Mouse (Mus musculus) CH12.LX (cell line): ENCODE data around the gene Ghrl. TPM values are rescaled to one million over a fixed set of nuclear protein-coding genes. Genes with fewer than 3 reads are reported as not detected.

Experiments used
- DNase-seq: peaks from one replicate; pipeline ENCODE4 v3.0.0-alpha.2; 2013; ENCODE audit errors: extremely low read depth
- H3K27ac ChIP-seq: 2 replicates; pipeline ENCODE4 v1.5.1; 2012; ENCODE audit warnings: low read depth, mild to moderate bottlenecking, control low read depth, moderate library complexity; ENCODE audit not compliant: insufficient read depth
- H3K27me3 ChIP-seq: replicated peaks from 2 replicates; pipeline ENCODE3; 2012; ENCODE audit warnings: inconsistent platforms
- H3K36me3 ChIP-seq, 2 experiments: replicated peaks in 1 of 2; 2 replicates each; pipeline versions ENCODE3 to v1.6.1; 2012; ENCODE audit warnings: inconsistent platforms in 1 of 2, low read length in 1 of 2, mild to moderate bottlenecking in 1 of 2, mixed read lengths in 1 of 2, moderate library complexity in 1 of 2; ENCODE audit not compliant: control insufficient read depth in 1 of 2, insufficient read depth in 1 of 2
- H3K4me1 ChIP-seq, 2 experiments: 2 replicates each; pipeline ENCODE4 v1.6.1; 2012; ENCODE audit warnings: inconsistent platforms in 1 of 2, moderate library complexity in 1 of 2; ENCODE audit not compliant: insufficient read depth in 2 of 2, control insufficient read depth in 1 of 2
- H3K4me2 ChIP-seq: 2 replicates; pipeline ENCODE4 v1.6.1; 2012; ENCODE audit warnings: low read depth, mild to moderate bottlenecking, control low read depth; ENCODE audit not compliant: poor library complexity, insufficient read depth, severe bottlenecking
- H3K4me3 ChIP-seq, 3 experiments: fragments of 150-350 bp in 1 of 3; sonication (generic) in 1 of 3; replicated peaks in 1 of 3; 2 replicates each; pipeline versions ENCODE3 to v1.5.1; 2011 to 2012; ENCODE audit warnings: low read depth in 2 of 3, low read length in 2 of 3, mild to moderate bottlenecking in 2 of 3, moderate library complexity in 2 of 3, control low read depth in 1 of 3, improper control_type of control experiment in 1 of 3, inconsistent platforms in 1 of 3, mixed read lengths in 1 of 3; ENCODE audit not compliant: poor library complexity in 1 of 3
- H3K79me2 ChIP-seq: replicated peaks from 2 replicates; pipeline ENCODE4 v1.6.1; 2012; ENCODE audit warnings: mild to moderate bottlenecking, moderate library complexity; ENCODE audit not compliant: control insufficient read depth, poor library complexity, insufficient read depth, severe bottlenecking; ENCODE audit errors: extremely low read depth
- H3K9ac ChIP-seq: 2 replicates; pipeline ENCODE4 v1.6.1; 2012; ENCODE audit warnings: low read depth, mild to moderate bottlenecking, control low read depth, moderate library complexity; ENCODE audit not compliant: insufficient read depth
- H3K9me3 ChIP-seq: replicated peaks from 2 replicates; pipeline ENCODE3; 2012; ENCODE audit warnings: low read length, inconsistent platforms, mixed read lengths
- BHLHE40 ChIP-seq: IDR thresholded peaks from 2 replicates; pipeline ENCODE4 v1.6.1; 2011; ENCODE audit warnings: mild to moderate bottlenecking, low read depth, low read length, improper control_type of control experiment
- CHD2 ChIP-seq: IDR thresholded peaks from 2 replicates; pipeline ENCODE4 v1.6.1; 2011; ENCODE audit warnings: low read length, improper control_type of control experiment
- CTCF ChIP-seq, 2 experiments: IDR thresholded peaks in 1 of 2; conservative IDR thresholded peaks in 1 of 2; 2 replicates each; pipeline ENCODE4 v1.5.1; 2011 to 2012; ENCODE audit warnings: low read depth in 2 of 2, low read length in 2 of 2, improper control_type of control experiment in 1 of 2, inconsistent platforms in 1 of 2, mild to moderate bottlenecking in 1 of 2, moderate library complexity in 1 of 2
- E2F4 ChIP-seq: IDR thresholded peaks from 2 replicates; pipeline ENCODE4 v1.6.1; 2011; ENCODE audit warnings: low read depth, low read length, improper control_type of control experiment; ENCODE audit not compliant: insufficient replicate concordance
- ELF1 ChIP-seq: IDR thresholded peaks from 2 replicates; pipeline ENCODE4 v1.6.1; 2014; ENCODE audit warnings: low read depth, mild to moderate bottlenecking, inconsistent platforms, low read length, improper control_type of control experiment
- EP300 ChIP-seq: IDR thresholded peaks from 2 replicates; pipeline ENCODE4 v1.6.1; 2011; ENCODE audit warnings: low read length, improper control_type of control experiment
- ETS1 ChIP-seq: conservative IDR thresholded peaks from 2 replicates; pipeline ENCODE4 v1.6.1; 2012; ENCODE audit warnings: low read depth, mild to moderate bottlenecking, inconsistent platforms, low read length, improper control_type of control experiment, moderate library complexity
- HCFC1 ChIP-seq: IDR thresholded peaks from 2 replicates; pipeline ENCODE4 v1.6.1; 2012; ENCODE audit warnings: low read depth, mild to moderate bottlenecking, inconsistent platforms, low read length, improper control_type of control experiment
- IRF4 ChIP-seq: IDR thresholded peaks from 2 replicates; pipeline ENCODE4 v1.6.1; 2014; ENCODE audit warnings: low read depth, mild to moderate bottlenecking, inconsistent platforms, low read length, improper control_type of control experiment
- KAT2A ChIP-seq: IDR thresholded peaks from 2 replicates; pipeline ENCODE4 v1.6.1; 2012; ENCODE audit warnings: low read length, improper control_type of control experiment, inconsistent platforms; ENCODE audit not compliant: insufficient replicate concordance
- MAFK ChIP-seq: IDR thresholded peaks from 2 replicates; pipeline ENCODE4 v1.6.1; 2011; ENCODE audit warnings: low read length, improper control_type of control experiment; ENCODE audit not compliant: insufficient replicate concordance
- MAX ChIP-seq: IDR thresholded peaks from 2 replicates; pipeline ENCODE4 v1.6.1; 2011; ENCODE audit warnings: low read length, improper control_type of control experiment
- MAZ ChIP-seq: IDR thresholded peaks from 2 replicates; pipeline ENCODE4 v1.6.1; 2012; ENCODE audit warnings: low read depth, mild to moderate bottlenecking, inconsistent platforms, low read length, improper control_type of control experiment, moderate library complexity
- MEF2A ChIP-seq: IDR thresholded peaks from 2 replicates; pipeline ENCODE4 v1.6.1; 2014; ENCODE audit warnings: low read depth, mild to moderate bottlenecking, inconsistent platforms, low read length, improper control_type of control experiment, borderline replicate concordance
- MXI1 ChIP-seq: IDR thresholded peaks from 2 replicates; pipeline ENCODE4 v1.6.1; 2011; ENCODE audit warnings: mild to moderate bottlenecking, low read depth, low read length, improper control_type of control experiment
- MYC ChIP-seq: IDR thresholded peaks from 2 replicates; pipeline ENCODE4 v1.6.1; 2011; ENCODE audit warnings: low read depth, mild to moderate bottlenecking, improper control_type of control experiment, low read length
- NELFE ChIP-seq: IDR thresholded peaks from 2 replicates; pipeline ENCODE4 v1.6.1; 2011; ENCODE audit warnings: low read depth, low read length, improper control_type of control experiment
- PAX5 ChIP-seq: IDR thresholded peaks from 2 replicates; pipeline ENCODE4 v1.6.1; 2012; ENCODE audit warnings: low read length, inconsistent platforms, mixed read lengths
- POLR2A ChIP-seq: IDR thresholded peaks from 2 replicates; pipeline ENCODE4 v1.6.1; 2011; ENCODE audit warnings: low read depth, mild to moderate bottlenecking, improper control_type of control experiment, low read length
- POLR2AphosphoS2 ChIP-seq: IDR thresholded peaks from 2 replicates; pipeline ENCODE4 v1.6.1; 2011; ENCODE audit warnings: low read depth, low read length, improper control_type of control experiment
- RAD21 ChIP-seq: IDR thresholded peaks from 2 replicates; pipeline ENCODE4 v1.6.1; 2011; ENCODE audit warnings: low read depth, mild to moderate bottlenecking, low read length, improper control_type of control experiment, moderate library complexity
- RCOR1 ChIP-seq: conservative IDR thresholded peaks from 2 replicates; pipeline ENCODE4 v1.6.1; 2012; ENCODE audit warnings: low read depth, mild to moderate bottlenecking, inconsistent platforms, low read length, improper control_type of control experiment
- SIN3A ChIP-seq: IDR thresholded peaks from 2 replicates; pipeline ENCODE4 v1.6.1; 2012; ENCODE audit warnings: low read length, improper control_type of control experiment, inconsistent platforms
- TBP ChIP-seq: conservative IDR thresholded peaks from 2 replicates; pipeline ENCODE4 v1.6.1; 2011; ENCODE audit warnings: low read depth, low read length, improper control_type of control experiment
- TCF12 ChIP-seq: IDR thresholded peaks from 2 replicates; pipeline ENCODE4 v1.6.1; 2014; ENCODE audit warnings: low read depth, mild to moderate bottlenecking, inconsistent platforms, low read length, improper control_type of control experiment
- UBTF ChIP-seq: IDR thresholded peaks from 2 replicates; pipeline ENCODE4 v1.6.1; 2012; ENCODE audit warnings: low read depth, mild to moderate bottlenecking, inconsistent platforms, low read length, improper control_type of control experiment, moderate library complexity
- USF1 ChIP-seq: IDR thresholded peaks from 2 replicates; pipeline ENCODE4 v1.6.1; 2014; ENCODE audit warnings: low read depth, mild to moderate bottlenecking, inconsistent platforms, low read length, improper control_type of control experiment
- USF2 ChIP-seq: conservative IDR thresholded peaks from 2 replicates; pipeline ENCODE4 v1.6.1; 2011; ENCODE audit warnings: low read depth, low read length, improper control_type of control experiment
- ZKSCAN1 ChIP-seq: IDR thresholded peaks from 2 replicates; pipeline ENCODE4 v1.6.1; 2012; ENCODE audit warnings: low read depth, inconsistent platforms, low read length, improper control_type of control experiment, borderline replicate concordance
- ZMIZ1 ChIP-seq: IDR thresholded peaks from 2 replicates; pipeline ENCODE4 v1.6.1; 2012; ENCODE audit warnings: low read depth, mild to moderate bottlenecking, inconsistent platforms, low read length, improper control_type of control experiment
- dilution Hi-C: fragments of 300-500 bp; cut with MboI; formaldehyde crosslinking; loops from 2 replicates; pipeline ENCODE4 v1.14.3; 2020; ENCODE audit warnings: low sequenced_read_pairs; ENCODE audit not compliant: extremely low pct_unique_long_range_greater_than_20kb, extremely low pct_ligation_motif_present
- in situ Hi-C: fragments of 300-500 bp; cut with MboI; formaldehyde crosslinking; loops from 3 replicates; pipeline ENCODE4 v1.14.3; 2019; ENCODE audit warnings: low sequenced_read_pairs, low pct_ligation_motif_present, low pct_unique_long_range_greater_than_20kb, mixed read lengths
- polyA plus RNA-seq: library from polyadenylated mRNA; unstranded; fragments of >175 nt; gene quantifications from 2 replicates; pipeline ENCODE4 v1.2.1, GENCODE M21; 2012; ENCODE audit warnings: low read depth; ENCODE audit not compliant: insufficient read length
- total RNA-seq, 2 experiments: library from RNA; depleted of rRNA; stranded (reverse); fragments of 300-350 nt in 1 of 2; fragments of >200 nt in 1 of 2; gene quantifications; 2 replicates each; pipeline ENCODE4 v1.2.3; 2012 to 2014

Ghrl gene
- total and polyA plus RNA-seq, 3 experiments, result 2.6 TPM; not detected in 2

- Histone ChIP-seq H3K4me1 (peaks cover 0 to 15% of the 10 kb centered on the region in 2 experiments; a peak in 2 of 4 replicates), H3K4me2 (no peak overlapping the region), H3K9ac (no peak overlapping the region)
- in situ Hi-C loops, result no loop called here
- TF ChIP-seq CHD2 (no peak), NELFE (no peak), IRF4 (no peak), UBTF (no peak)
- TF ChIP-seq, all 38 proteins: peak for 0
- no peak overlapping the region for H3K27ac ChIP-seq
- H3K79me2 ChIP-seq, result peaks cover 34% of the 10 kb centered on the region
- H3K4me3 ChIP-seq, result no peak overlapping the region
- DNase-seq, result no peak
- dilution Hi-C loops, result no loop called here
- H3K9me3 ChIP-seq, result no peaks in the 10 kb centered on the region
- H3K36me3 ChIP-seq, result peaks cover 15 to 22% of the 10 kb centered on the region in 2 experiments
- peaks cover 49% of the 10 kb centered on the region for H3K27me3 ChIP-seq
These were observed 21.7 kb upstream of the Ghrl start for GRCm38 (mm10) chr6:113741425-113741824.

DNA sequence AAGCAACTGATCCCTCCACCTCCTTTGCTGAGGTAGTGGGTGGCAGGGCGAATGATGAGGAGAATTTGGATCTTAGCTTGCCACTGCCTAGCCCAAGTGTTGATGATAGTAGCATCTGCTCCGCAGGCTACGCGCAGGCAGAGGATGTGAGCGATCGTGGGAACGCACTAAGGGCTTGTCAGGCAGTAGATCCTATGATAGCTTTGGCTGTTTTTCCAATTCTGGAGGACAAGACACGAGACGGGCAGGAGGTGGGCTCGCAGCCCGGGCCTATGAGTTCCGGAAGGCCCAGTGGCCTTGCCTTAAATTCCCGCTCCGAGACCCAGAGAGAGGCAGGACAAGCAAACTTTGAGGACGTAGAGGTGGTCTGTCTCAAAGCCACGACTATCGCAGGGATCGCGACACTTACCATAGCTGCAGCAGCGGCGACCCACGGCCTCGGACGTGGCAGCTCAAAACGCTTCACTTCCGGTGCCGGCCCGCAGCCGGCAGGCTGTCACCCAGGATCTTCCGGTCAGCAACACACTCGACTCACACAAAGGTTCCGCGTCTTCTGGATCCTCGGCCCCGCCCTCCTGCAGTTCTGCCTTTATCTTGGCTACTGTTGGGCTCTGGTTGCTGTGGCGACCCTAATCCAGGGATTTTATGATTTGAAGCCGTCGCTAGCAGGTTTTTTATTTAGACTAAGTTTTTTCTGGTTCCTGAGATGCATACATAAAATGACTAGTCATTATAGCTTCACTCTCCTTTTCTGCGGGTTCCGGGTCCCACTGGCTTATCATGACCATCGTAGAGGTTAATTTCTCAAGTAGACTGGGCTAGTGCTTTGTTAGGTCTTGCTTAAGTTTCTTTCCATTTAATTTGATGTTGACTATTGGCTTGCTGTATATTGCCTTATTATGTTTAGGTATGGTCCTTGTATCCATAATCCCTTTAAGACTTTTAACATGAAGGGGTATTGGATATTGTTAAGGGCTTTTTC, 20.8 kb upstream of the Ghrl start, which contains the start of gene Sec13:
Gene Sec13, minus strand, starts transcription at position 508 of the 982 bp plus-strand sequence.
- peaks cover 40% of the 10 kb centered on the region for H3K27me3 ChIP-seq
- peaks cover 24 to 31% of the 10 kb centered on the region in 2 experiments for H3K36me3 ChIP-seq
- no peaks in the 10 kb centered on the region for H3K9me3 ChIP-seq
- dilution Hi-C loops, result no loop called here
- peak within 1 kb of the TSS; percentile 91 to 98 (median 93) for H3K4me3 ChIP-seq
- peak within 1 kb of the TSS; percentile 78 for H3K4me2 ChIP-seq
- no peak within 1 kb of the TSS for H3K27ac ChIP-seq
- H3K79me2 ChIP-seq, result peaks cover 34% of the 10 kb centered on the region
- H3K4me1 ChIP-seq, result peaks cover 0 to 15% of the 10 kb centered on the region in 2 experiments; a peak in 2 of 4 replicates
- in situ Hi-C loops, result no loop called here
- peak; percentile 83 for DNase-seq
- peak within 1 kb of the TSS; percentile 87 for H3K9ac ChIP-seq
- TF ChIP-seq USF1, result no peak
- TF ChIP-seq MYC, result peak; percentile 57; the same call in 1 of the 2 replicates
- no peak for TF ChIP-seq UBTF
- TF ChIP-seq MAFK, result no peak
- TF ChIP-seq BHLHE40, result no peak
- TF ChIP-seq RCOR1, result no peak
- peak; percentile 78 for TF ChIP-seq MEF2A
- TF ChIP-seq KAT2A, result peak; percentile 88; the same call in 1 of the 2 replicates
- TF ChIP-seq MAZ, result peak; percentile 92
- no peak for TF ChIP-seq USF2
- peak; percentile 92 for TF ChIP-seq HCFC1
- TF ChIP-seq EP300, result no peak
- 0 out of 2 replicates have a peak, but pooled peaks have one; percentile 62 for TF ChIP-seq MAX
- TF ChIP-seq TCF12, result peak; percentile 87
- no peak for TF ChIP-seq ZKSCAN1
- TF ChIP-seq E2F4, result no peak
- TF ChIP-seq ZMIZ1, result peak; percentile 61; the same call in 1 of the 2 replicates
- no peak for TF ChIP-seq RAD21
- TF ChIP-seq CTCF (conservative IDR thresholded peaks at IDR 0.05 in 1 of 2, IDR thresholded peaks at IDR 0.05 in 1 of 2; ENCODE audit: low read depth in 2 of 2, low read length in 2 of 2), result no peak
- TF ChIP-seq PAX5, result no peak
- TF ChIP-seq SIN3A, result peak; percentile 95
- peak; percentile 91 for TF ChIP-seq NELFE
- TF ChIP-seq ELF1, result peak; percentile 87
- TF ChIP-seq MXI1, result peak; percentile 94
- TF ChIP-seq TBP, result peak; percentile 88
- peak; percentile 86 for TF ChIP-seq POLR2A
- TF ChIP-seq POLR2AphosphoS2, result peak; percentile 62; the same call in 1 of the 2 replicates
- no peak for TF ChIP-seq ETS1
